Mouse (Mus musculus): ENCODE results near the gene Nkx2-5. TPM values are rescaled to one million over a fixed set of nuclear protein-coding genes. Genes with fewer than 3 reads are reported as not detected.

Nkx2-5 gene
- 0.04 TPM in 1 of 2 replicates, not detected in the other for polyA plus RNA-seq (2012)

GRCm38 (mm10) chr17:26844909-26845148 is at the start of gene Nkx2-5:
Gene Nkx2-5 (minus strand): TSS chr17:26845009.

Other genes starting within 250 kb of the Nkx2-5 start
- gene Atp6v0e, start 181.8 kb downstream of the Nkx2-5 start, polyA plus RNA-seq (2012), result 10.5 and 12.9 TPM in 2 replicates
- 1.5 and 2.3 TPM in 2 replicates for gene Crebrf, start 129.4 kb downstream of the Nkx2-5 start, polyA plus RNA-seq (2012)
- gene Bnip1, start 63.9 kb downstream of the Nkx2-5 start, polyA plus RNA-seq (2012), result 22.3 and 26.4 TPM in 2 replicates
- 24.9 and 25.1 TPM in 2 replicates for gene Kifc5b, start 72.1 kb upstream of the Nkx2-5 start, polyA plus RNA-seq (2012)
- 48.1 and 52.8 TPM in 2 replicates for gene Phf1, start 88.0 kb upstream of the Nkx2-5 start, polyA plus RNA-seq (2012)
- gene Cuta, start 94.6 kb upstream of the Nkx2-5 start, polyA plus RNA-seq (2012), result 458 and 468 TPM in 2 replicates
- gene Syngap1, start 96.2 kb upstream of the Nkx2-5 start, polyA plus RNA-seq (2012), result 18.5 and 29.4 TPM in 2 replicates
- 5.6 and 5.7 TPM in 2 replicates for gene Zbtb9, start 128.2 kb upstream of the Nkx2-5 start, polyA plus RNA-seq (2012)
- 241 and 300 TPM in 2 replicates for gene Bak1, start 184.0 kb upstream of the Nkx2-5 start, polyA plus RNA-seq (2012)
- gene Itpr3, start 212.3 kb upstream of the Nkx2-5 start, polyA plus RNA-seq (2012), result 9.0 and 10.8 TPM in 2 replicates